Mouse (Mus musculus): Measurements from ENCODE around the gene BC005537.

Gene BC005537

DNA sequence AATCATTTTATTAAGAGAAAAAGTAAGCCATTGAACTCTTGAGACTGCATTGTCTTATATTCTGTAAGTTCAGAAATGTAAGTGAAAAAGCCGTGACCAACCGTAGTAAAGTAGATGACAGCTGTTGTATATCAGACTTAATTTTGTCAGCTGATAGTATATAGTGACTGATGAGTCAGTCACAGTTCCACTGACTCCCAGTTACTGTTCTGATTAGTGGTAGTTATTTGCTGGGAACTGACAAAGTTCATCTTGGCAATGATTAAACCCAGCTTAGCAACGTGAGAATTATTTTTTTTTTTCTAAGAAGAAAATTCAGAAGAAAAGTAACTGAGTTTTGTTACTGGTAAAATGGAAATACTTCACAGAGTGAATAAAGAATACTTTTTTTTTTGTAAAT is 40.2 kb downstream of the BC005537 start:
- in situ Hi-C loops (cut with MboI, MseI): no loop called here

DNA sequence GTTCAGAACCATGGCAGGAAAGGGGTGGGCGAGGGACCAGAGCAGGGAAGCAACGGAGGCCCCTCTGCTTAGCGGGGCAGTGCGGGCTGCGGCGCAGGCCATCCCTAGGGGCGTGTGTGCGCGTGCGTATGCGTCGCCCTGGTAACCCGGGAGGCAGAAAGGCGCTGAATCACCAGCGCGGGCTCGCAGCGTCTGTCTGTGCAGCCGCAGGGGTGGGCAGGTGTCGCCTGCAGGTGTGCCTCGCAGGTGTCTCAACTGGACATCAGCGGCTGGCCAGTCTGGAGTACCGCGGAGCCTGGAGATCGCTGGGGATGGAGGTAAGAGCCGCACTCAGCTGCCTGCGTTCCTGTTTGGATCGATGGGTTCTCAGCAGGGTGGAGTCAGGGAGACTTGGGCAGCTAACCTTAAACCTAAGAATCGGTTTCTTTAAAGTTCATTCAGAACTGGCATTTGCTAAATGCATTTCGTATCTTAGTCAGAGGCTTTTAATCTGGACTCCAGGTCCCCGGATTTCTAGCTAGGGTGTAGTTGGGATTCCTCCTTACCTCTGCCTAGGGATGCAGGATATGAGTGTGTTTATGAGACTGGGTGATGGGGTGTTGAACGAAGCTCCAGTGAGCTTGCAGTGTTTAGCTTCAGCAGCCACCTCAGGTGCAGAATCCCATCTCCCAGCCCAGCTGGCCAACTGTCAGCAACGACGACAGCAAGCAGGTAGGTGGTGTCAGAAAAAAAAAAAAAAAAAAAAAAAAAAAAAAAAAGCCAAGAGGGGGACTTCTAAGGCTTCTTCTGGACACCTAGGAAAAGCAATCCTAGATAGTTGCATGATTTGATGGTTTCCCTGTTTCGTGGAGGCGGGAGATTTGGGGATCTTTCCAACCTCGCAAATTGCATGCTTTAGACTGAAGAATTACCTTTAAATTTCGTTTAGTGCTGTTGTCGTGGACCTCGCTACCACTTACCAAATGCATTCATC is 43.8 kb downstream of the BC005537 start, which contains the start of gene D130043K22Rik:
TSS of gene D130043K22Rik (plus strand) at position 153 of the 973 bp plus-strand sequence.
- in situ Hi-C loops (cut with MboI, MseI): no loop called here

GRCm38 (mm10) chr13:24849318-24849717 is 47.9 kb downstream of the BC005537 start:
- in situ Hi-C loops (cut with MboI, MseI): no loop called here

GRCm38 (mm10) chr13:24851989-24852388 is 50.5 kb downstream of the BC005537 start:
- in situ Hi-C loops (cut with MboI, MseI): no loop called here

DNA sequence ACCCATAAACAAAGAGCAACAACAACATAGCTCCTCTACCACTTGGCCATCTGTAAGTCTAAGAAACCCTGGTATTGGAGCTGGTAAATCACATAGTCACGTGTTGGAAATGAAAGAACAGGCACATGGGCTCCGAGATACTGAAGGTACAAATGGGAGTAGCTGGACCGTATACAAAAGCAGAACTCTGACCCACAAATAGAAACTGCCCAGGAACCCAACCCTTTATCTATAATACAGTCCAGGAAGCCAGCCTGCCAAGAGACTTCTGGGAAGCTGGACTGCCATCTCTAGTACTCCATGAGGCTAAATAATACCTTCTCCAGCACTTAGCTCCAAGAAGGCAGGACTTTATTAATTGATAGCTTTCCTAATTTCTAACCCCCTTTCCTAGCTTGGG is 51.1 kb downstream of the BC005537 start:
- in situ Hi-C loops (cut with MboI, MseI): no loop called here

DNA sequence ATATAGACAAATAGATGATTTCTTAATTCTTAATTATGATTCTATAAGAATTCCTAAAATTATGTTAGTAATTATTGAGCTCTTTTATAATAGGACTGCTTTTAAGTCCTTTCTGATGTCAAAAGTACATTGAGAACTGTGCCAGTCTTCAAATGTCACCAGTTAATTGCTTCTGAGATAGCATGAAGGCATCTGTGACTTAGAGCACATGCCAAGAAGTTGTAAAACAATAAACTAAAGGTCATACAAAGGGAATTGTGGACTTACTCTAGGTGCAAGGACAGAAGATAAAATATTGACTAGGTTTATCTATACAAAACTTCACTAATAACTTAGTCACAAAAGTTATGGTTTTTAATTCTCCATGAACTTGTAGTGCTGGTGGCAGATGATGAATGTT is 57.7 kb downstream of the BC005537 start:
- in situ Hi-C loops (cut with MboI, MseI): no loop called here

- in situ Hi-C loops (cut with MboI, MseI): no loop called here
Observed at GRCm38 (mm10) chr13:24861084-24861483, 59.6 kb downstream of the BC005537 start.

DNA sequence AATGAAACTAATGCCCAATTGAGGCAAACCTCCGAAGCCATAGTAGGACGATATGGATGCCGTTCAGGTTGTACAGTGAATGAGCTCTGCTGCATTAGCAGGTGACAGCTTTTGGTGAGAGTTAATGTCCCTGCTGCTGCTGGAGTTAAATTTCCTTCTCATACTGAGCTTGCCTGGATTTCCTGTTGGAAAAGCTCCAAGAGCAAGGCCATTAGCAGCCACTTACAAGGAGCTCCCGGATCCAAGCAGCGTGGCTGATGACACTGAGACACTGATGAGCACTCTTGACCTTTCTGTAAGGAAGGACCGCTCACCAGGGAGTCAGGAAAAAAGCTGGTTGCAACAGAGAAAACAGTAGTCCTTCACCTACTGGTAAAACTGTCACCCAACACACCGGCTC is 60.6 kb downstream of the BC005537 start:
- in situ Hi-C loops (cut with MboI, MseI): no loop called here

DNA sequence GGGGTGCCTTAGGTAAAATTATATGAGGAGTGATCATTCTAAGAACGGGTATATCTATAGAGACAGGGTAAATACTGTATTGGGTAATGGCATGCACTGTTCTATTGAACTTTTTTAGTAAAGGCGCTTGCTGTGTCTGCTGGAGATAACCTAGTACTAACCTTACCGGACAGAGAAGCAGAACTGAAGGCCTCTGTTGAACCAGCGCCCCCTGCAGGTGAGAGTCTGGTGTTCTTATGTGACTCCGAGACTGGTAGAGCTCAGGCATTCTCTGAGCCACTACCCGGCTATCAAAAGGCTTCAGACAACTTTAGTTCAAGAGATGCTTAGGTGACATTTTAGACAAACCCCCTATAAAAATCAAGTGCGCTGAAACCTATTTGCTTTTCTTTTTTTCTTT is 61.1 kb downstream of the BC005537 start:
- in situ Hi-C loops (cut with MboI, MseI): no loop called here

Data from T-helper 17 cell (primary cell).